Mouse (Mus musculus) lung, postnatal 0 days (tissue): ENCODE measurements around the gene Ankrd27. TPM values are rescaled to one million over a fixed set of nuclear protein-coding genes. Genes with fewer than 3 reads are reported as not detected.

Experiments used
- ATAC-seq: fragments of 200-750 bp; cut with Nextera tagmentation; 2 replicates; pipeline ENCODE4 v1.8.0; 2017; ENCODE audit warnings: moderate library complexity
- DNase-seq: peaks from one replicate; pipeline ENCODE4 v3.0.0-alpha.2; 2016; ENCODE audit warnings: low spot score
- H3K27ac ChIP-seq: fragments of 300-500 bp; sonication (generic); 2 replicates; pipeline ENCODE4 v1.5.1; 2014; ENCODE audit warnings: antibody characterized with exemption, mild to moderate bottlenecking, low read length, mixed read lengths
- H3K27me3 ChIP-seq: fragments of 300-500 bp; sonication (generic); replicated peaks from 2 replicates; pipeline ENCODE4 v1.6.1; 2014; ENCODE audit warnings: low read length, mixed read lengths; ENCODE audit not compliant: insufficient read depth
- H3K36me3 ChIP-seq: fragments of 300-500 bp; sonication (generic); 2 replicates; pipeline ENCODE4 v1.6.1; 2014; ENCODE audit warnings: low read length, mixed read lengths; ENCODE audit not compliant: insufficient read depth
- H3K4me1 ChIP-seq: fragments of 300-500 bp; sonication (generic); 2 replicates; pipeline ENCODE4 v1.6.1; 2014; ENCODE audit warnings: antibody characterized with exemption, low read depth, low read length, mixed read lengths; ENCODE audit not compliant: insufficient read depth
- H3K4me2 ChIP-seq: fragments of 300-500 bp; sonication (generic); replicated peaks from 2 replicates; pipeline ENCODE4 v1.6.1; 2014; ENCODE audit warnings: low read depth, mild to moderate bottlenecking, low read length, moderate library complexity, mixed read lengths
- H3K4me3 ChIP-seq: fragments of 300-500 bp; sonication (generic); 2 replicates; pipeline ENCODE4 v1.5.1; 2014; ENCODE audit warnings: low read depth, low read length
- H3K9ac ChIP-seq: fragments of 300-500 bp; sonication (generic); replicated peaks from 2 replicates; pipeline ENCODE4 v1.6.1; 2014; ENCODE audit warnings: low read depth, mild to moderate bottlenecking
- H3K9me3 ChIP-seq: fragments of 300-500 bp; sonication (generic); 2 replicates; pipeline ENCODE4 v1.6.1; 2016; ENCODE audit warnings: low read length, mixed read lengths
- CTCF ChIP-seq: IDR thresholded peaks from 2 replicates; pipeline ENCODE4 v1.5.1; 2016; ENCODE audit warnings: antibody characterized with exemption, mild to moderate bottlenecking
- EP300 ChIP-seq: IDR thresholded peaks from 2 replicates; pipeline ENCODE4 v1.6.1; 2016; ENCODE audit warnings: antibody characterized with exemption, mild to moderate bottlenecking, control low read depth
- WGBS: fragments of 180-500 bp; shearing (Covaris S2); extraction: QIAGEN DNeasy Blood & Tissue Kit; methylation state at CpG from one replicate; pipeline ENCODE4 v1.1.7; 2014; 5-methylcytosine and 5-hydroxymethylcytosine counted together
- polyA plus RNA-seq: library from polyadenylated mRNA; unstranded; fragments of >200 nt; fragmentation: Nextera tagmentation; extraction: Ambion mirVana; gene quantifications from 2 replicates; pipeline ENCODE4 v1.2.1, GENCODE M21; 2015

Gene Ankrd27
- polyA plus RNA-seq, result 12.7 and 16.7 TPM in 2 replicates

DNA sequence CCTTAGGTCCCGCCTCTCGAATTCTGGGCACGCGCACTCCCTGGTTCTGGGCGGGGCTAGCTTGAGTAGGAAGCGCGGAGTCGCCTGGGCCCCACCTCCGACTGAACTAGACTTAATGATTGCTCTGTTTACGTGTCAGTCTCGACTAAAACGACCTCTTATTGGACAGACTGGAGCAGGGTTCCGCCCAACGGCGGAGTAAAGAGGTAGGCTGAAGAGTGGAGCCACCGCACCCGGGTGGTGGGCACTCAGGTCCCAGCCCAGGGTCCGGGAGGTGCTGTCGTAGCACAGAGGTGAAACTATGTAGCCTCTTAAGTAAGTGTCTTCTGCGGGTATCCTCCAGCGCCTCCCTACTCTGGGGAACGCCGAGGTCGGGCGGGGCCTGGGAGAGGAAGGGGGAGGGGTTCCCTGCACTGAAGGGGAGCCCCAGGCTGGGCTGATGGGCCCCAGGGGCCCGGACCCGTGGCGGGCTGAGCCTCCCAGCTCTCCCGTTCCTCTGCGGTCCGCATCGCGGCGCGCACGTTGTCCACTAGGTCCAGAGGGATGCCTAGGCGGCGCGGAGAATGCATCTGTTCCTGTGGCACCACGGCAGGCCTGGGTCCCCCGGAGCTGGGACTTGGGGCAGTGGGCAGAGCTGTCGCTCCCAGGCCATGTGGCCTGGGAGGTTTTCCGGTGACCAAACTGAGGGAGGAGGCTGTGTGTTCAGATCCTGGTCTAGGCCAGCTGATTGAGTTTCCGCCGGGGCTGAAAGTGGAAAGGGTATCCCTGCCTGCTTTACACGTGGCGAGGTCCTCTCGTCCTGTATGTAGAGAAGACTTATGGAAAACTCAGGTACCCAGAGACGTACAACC lies at the start of gene Ankrd27:
TSS of gene Ankrd27 (plus strand) at position 190 of the 851 bp plus-strand sequence.
- Histone ChIP-seq H3K9ac (peak within 1 kb of the TSS; percentile 39), H3K27ac (no peak within 1 kb of the TSS), H3K4me2 (peak within 1 kb of the TSS; percentile 95), H3K9me3 (no peaks in the 10 kb centered on the region), H3K27me3 (peaks cover 19% of the 10 kb centered on the region), H3K4me3 (peak within 1 kb of the TSS; percentile 91), H3K36me3 (no peaks in the 10 kb centered on the region), H3K4me1 (peaks cover 8% of the 10 kb centered on the region; the same call in 1 of the 2 replicates)
- ATAC-seq, result peak; percentile 99
- 0 out of 2 replicates have a peak, but pooled peaks have one; percentile 2 for TF ChIP-seq CTCF
- TF ChIP-seq EP300, result no peak
- under 1% methylated on average over 45 of the region's 49 CpGs for WGBS
- peak; percentile 98 for DNase-seq

DNA sequence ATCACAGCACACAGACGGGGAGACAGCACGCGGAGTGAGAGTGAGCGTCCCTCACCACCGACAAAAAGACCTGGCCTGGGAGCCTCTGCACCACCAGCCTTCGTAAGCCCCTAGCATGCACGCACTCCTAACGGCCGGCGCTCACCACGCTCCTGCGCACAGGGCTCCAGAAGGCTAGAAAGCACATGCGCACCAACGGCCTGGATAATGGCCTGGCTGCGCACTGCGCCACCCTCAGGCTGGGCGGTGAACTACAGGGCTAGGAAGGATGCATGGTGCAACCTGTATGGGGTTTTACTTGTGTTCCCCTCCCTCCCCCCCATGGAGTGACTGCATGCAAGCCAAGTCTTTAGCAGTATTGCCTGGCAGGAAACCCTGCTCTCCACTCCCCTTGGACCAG lies 48.5 kb upstream of the Ankrd27 start, which contains the start of gene Tdrd12:
TSS of gene Tdrd12 (minus strand) at position 184 of the 400 bp plus-strand sequence.
- Histone ChIP-seq H3K9me3 (no peaks in the 10 kb centered on the region), H3K27me3 (no peaks in the 10 kb centered on the region), H3K27ac (no peak within 1 kb of the TSS), H3K4me1 (no peaks in the 10 kb centered on the region), H3K36me3 (no peaks in the 10 kb centered on the region), H3K9ac (no peak within 1 kb of the TSS), H3K4me2 (no peak within 1 kb of the TSS), H3K4me3 (no peak within 1 kb of the TSS)
- DNase-seq, result no peak
- 87% methylated on average over 17 of the region's 17 CpGs for WGBS
- TF ChIP-seq EP300 (no peak), CTCF (peak; percentile 17; the same call in 1 of the 2 replicates)
- no peak for ATAC-seq

DNA sequence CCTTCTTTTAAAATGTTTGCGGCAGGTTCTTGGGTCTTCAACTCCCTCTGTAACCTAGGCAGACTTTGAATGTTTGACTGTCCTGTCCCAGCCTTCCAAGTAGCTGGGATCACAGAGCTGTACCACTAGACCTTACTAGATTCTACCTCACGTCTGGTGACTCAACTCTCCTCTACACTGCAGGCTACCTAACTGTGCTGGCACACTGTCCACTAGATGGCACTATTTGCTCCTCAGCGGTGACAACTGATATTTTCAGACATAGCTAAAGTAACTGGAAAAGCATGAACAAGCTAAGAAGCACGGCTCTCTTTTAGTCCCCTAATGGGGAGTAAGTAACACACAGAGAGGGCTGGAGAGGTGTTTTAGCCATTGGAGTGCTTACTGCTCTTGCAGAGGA lies 40.2 kb upstream of the Ankrd27 start:
- ATAC-seq (peak; percentile 75), DNase-seq (peak; percentile 83)
- Histone ChIP-seq H3K27ac (no peak overlapping the region), H3K9ac (no peak overlapping the region), H3K4me2 (no peak overlapping the region), H3K9me3 (no peaks in the 10 kb centered on the region), H3K27me3 (no peaks in the 10 kb centered on the region), H3K4me1 (no peaks in the 10 kb centered on the region), H3K4me3 (no peak overlapping the region), H3K36me3 (peaks cover 9% of the 10 kb centered on the region)
- WGBS, result 27% methylated on average over 4 of the region's 4 CpGs
- no peak for TF ChIP-seq EP300
- TF ChIP-seq CTCF, result peak; percentile 93

DNA sequence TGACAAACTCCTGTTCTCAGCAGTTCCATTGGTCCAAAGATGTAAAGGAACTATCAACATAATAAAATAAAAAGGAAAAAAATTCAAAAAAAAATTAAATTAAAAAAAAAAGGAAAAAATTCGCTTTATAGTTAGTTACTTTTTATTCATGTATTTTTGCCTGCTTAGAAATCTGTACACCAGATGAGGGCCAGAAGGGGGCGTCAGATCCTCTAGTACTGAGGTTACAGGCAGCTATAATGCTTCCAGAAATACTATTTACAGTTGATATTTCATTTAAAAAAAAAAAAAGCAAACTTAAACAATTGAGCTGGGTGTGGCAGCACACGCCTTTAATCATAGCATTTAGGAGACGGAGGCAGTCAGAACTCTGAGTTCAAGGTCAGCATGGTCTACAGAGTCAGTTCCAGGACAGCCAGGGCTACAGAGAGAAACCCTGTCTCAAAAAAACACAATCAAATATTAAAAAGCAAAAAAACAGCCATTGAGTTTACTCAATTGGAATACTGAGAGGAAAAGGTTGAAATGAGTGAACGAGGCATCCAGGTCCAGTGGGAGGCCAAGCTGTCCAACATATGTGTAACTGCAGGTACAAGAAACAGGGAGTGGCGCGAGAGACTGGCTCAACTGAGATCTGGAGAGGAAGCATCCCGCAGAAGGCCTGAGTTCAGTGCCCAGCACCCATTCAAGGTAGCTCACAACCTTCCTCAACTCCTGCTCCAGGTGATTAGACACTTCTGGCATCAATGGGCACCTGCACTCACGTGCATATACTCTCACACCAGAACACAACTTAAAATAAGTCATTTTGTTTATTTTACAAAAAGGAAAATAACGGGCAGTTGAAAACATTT lies 32.1 kb upstream of the Ankrd27 start:
- DNase-seq, result peak; percentile 48
- TF ChIP-seq CTCF (peak; percentile 54), EP300 (no peak)
- Histone ChIP-seq H3K27me3 (no peaks in the 10 kb centered on the region), H3K27ac (no peak overlapping the region), H3K4me1 (peaks cover 3% of the 10 kb centered on the region; the same call in 1 of the 2 replicates), H3K9me3 (no peaks in the 10 kb centered on the region), H3K9ac (no peak overlapping the region), H3K4me3 (0 out of 2 replicates have a peak overlapping the region, but pooled peaks have one; percentile 87), H3K4me2 (peak overlapping the region; percentile 97), H3K36me3 (peaks cover 9% of the 10 kb centered on the region)
- ATAC-seq, result no peak
- 47% methylated on average over 10 of the region's 10 CpGs for WGBS

DNA sequence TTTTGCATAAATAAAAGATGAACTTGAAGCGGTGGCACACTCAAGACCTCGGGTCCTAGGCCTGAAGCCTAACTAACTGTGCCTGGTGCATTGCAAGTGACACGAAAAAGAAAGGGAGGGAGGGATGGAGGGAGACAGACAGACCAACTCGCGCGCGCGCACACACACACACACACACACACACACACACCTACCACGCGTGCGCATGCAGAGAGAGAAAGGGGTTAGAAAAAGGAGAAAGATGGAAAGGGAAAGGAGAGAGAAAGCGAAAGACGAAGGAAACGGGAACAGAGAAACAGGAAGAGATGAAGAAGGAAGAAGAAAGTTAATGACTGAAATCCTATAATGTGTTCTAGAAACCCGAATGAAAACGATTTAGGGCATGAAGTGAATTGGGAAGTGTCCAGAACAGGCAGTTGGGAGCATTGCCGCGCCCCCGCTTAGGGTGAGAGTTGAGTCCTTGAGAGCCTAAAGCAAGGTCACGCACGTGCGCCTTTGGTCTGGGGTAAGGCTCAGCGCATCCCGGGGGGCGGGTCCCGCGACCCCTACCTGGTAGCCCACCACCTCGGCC lies 31.4 kb upstream of the Ankrd27 start:
- ATAC-seq (peak; percentile 3; the same call in 1 of the 2 replicates), DNase-seq (peak; percentile 39)
- Histone ChIP-seq H3K4me2 (peak overlapping the region; percentile 97), H3K36me3 (peaks cover 4% of the 10 kb centered on the region; the same call in 1 of the 2 replicates), H3K27me3 (no peaks in the 10 kb centered on the region), H3K9ac (peak overlapping the region; percentile 98; the same call in 1 of the 2 replicates), H3K27ac (peak overlapping the region; percentile 99), H3K9me3 (no peaks in the 10 kb centered on the region), H3K4me1 (peaks cover 3% of the 10 kb centered on the region; the same call in 1 of the 2 replicates), H3K4me3 (peak overlapping the region; percentile 87)
- 3% methylated on average over 28 of the region's 28 CpGs for WGBS
- TF ChIP-seq EP300, result no peak
